Mouse (Mus musculus) spleen, adult 18-20 months (tissue): ENCODE results near the gene Trim10.

Experiments used
- DNase-seq, 2 experiments: peaks; one replicate each; pipeline ENCODE4 v3.0.0; 2022; ENCODE audit warnings: mixed read lengths in 2 of 2

The Trim10 gene

DNA sequence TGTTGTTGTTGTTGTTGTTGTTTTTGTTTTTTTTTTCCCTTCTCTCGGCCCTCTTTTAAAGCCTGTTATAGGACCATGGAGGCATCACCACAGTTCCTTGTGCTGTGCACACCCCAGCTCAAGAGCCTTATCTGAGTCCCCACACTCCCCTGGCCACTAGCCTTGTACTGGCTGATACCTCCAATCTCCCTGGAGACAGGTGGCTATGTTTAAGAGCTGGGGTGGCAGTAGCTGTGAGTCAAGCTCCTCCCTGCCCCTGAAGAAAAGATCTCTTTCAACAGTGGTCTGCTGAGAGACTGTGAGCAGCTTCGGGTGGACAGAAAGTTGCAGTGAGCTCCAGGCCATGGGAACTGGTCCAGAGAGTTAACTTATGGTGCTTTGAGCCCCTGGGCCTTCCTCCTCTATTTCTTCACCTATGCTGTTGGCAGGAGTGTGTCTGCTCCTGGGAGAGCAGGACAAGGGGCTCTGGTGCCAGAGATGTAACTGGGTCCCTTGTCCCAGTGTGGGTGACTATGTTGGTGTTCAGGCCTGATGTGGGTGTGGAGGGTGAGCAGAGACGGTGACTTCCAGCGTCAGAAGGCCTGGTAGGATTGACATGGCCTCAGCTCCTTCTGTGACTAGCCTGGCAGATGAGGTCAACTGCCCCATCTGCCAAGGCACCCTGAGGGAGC, at the start of gene Trim10:
Gene Trim10 (plus strand): TSS at position 291 of the 671 bp plus-strand sequence.
- DNase-seq: no peak

DNA sequence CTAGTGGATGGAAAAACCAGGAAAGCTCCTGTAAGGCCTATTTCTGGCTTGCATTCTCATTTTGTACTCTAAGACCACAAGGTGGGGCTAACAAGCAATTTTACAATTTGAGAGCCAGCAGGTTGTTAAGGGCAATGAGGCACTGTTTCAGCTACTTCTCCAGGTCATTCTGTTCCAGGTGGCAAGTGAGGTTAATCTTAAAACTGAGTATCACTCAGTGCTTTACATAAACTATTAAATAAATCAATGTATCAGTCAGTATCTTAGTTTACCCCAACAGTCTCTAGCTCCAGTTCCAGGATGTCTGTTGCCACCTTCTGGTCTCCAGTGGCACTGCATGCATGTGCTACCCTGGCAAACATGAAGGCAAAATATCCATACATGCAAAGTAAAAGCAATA, 45.4 kb upstream of the Trim10 start:
- peak; percentile 21 to 66 for DNase-seq

DNA sequence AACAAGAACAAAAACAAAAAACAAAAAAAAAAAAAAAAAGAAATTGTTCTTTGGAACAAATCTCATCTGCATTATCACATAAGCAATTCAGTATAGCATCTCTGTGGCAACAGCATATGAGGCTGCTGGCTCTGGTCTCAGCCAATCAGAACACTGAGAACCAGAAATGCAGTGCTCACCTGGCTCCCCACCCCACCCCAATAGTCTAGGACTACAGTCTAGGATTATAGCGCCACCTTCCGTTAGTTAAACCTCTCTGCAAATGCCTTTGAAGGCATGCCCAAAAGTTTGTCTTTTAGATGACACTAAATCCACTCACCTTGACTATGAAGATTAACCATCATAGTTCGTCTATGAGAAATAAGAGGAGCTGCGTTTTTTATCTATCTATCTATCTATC, 43.8 kb upstream of the Trim10 start:
- DNase-seq: no peak

DNA sequence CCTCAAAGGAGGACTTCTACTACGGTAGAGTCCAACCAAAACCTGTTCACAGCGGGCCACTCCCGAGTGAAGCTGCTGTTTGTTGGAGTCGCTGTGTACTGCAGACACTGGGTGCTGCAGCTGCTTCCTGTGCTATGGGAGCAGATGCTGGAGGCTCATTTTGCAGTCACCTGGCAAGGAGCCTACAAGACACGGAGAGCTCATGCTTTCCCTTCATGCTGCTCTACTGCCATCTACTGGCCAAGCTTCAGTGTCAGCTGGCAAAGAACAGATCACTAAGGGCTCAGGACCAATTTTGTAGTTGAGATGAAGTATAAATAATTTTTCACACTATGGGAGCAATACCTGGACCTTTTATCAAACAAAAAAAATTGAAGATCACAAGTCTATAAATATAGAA, 43.4 kb upstream of the Trim10 start:
- DNase-seq: peak; percentile 33 to 66

DNA sequence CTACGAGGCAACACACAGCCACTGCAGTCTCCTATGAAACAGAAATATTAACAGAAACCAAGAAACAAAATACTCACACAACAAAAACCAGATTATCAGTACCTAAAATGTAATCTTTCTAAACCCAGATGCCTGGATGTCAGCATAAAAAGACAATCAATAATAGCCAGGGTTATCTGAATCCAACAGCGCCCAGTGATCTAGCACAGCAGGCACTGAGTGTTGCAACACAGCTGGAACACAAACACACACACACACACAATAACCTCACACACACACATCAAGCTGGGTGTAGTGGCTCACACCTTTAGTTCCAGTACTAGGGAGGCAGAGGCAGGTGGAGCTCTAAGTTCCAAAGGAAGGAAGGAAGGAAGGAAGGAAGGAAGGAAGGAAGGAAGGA, 40.9 kb upstream of the Trim10 start:
- DNase-seq: no peak

DNA sequence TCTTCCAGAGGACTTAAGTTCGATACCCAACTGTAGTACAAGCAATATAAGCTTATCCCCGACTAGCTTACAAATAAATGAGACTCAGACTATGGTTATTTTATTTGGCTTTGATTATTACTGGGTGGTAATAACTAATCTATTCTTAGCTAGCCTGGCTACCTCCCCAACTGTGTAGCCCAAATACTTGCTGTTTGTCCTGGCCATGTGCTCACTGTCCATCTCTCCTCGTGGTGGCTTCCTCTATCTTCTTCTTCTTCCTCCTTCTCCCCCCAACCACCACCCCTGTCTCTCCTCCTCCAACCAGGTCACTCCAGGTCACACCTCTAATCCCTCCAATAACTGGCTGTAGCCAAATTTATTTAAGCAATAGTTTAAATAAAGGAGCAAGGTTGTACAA, 38.9 kb upstream of the Trim10 start:
- DNase-seq: no peak

DNA sequence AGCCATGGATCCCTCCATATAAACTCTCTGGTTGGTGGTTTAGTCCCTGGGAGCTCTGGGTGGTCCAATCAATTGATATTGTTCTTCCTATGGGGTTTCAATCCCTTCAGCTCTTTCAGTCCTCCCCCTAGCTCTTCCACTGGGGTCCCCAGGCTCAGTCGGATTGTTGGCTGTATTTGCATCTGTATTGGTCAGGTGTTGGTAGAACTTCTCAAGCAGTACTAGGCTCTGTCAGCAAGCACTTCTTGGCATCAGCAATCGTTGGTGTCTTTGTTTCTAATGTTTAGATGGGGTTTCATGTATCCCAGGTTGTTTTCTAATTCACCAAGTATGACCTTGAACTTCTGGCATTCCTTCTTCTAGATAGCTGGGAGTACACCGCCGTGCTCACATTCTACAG, 36.7 kb upstream of the Trim10 start:
- DNase-seq: no peak

DNA sequence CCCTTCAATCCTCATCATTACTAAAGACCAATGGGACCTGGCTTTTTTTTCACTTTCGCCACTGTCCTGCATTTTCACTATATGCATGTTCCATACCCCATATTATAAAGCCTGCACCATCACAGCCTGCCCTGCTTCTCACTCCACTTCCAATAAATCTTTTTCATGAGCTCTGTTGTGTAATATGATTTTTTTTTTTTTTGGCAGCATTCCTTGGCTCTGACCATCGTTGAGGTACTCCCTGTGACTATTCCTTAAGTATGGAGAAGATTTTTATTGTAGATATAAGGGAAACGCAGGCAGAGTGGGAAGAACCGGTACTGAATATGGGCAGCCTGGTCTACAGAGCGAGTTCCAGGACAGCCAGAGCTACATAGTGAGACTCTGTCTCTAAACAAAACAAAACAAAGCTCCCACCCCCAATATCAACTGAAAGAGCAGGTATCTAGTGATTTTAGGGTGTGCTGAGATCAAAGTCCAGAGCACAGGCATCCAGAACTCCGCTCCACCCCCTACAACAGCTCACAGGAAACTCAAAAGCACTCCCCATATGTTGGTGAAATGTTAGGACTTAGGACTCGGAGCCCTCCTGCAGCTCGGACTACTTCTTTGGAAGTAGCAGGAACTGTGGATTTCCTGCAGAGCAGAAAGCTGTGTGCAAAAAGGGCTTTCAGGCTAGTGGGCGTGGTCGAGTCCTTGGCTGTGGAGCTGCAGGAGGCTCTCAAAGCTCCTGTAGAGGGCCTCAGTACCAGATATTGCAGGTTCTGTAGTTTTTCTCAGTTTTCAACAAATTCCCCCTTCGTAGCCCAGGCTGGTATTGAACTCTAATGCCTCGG, 33.6 kb upstream of the Trim10 start:
- DNase-seq: peak; percentile 31 to 53

DNA sequence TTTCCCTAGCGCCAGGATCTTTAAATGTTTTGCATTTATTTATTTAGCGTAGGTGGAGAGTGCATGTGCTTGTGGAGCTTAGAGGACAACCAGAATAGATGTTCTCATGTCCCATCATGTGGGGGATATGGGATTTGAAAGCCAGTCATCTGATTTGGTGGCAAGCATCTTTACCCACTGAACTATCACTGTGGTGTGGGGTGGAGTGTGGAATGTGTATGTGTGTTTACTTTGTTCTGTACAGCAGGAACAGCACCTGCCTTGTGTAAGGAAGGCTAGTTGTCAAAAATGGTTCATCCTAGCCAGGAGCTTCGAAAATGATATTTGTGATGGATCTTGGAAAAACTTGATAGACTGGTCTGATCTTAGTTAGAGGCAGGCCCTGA, 33.0 kb upstream of the Trim10 start:
- DNase-seq: no peak

DNA sequence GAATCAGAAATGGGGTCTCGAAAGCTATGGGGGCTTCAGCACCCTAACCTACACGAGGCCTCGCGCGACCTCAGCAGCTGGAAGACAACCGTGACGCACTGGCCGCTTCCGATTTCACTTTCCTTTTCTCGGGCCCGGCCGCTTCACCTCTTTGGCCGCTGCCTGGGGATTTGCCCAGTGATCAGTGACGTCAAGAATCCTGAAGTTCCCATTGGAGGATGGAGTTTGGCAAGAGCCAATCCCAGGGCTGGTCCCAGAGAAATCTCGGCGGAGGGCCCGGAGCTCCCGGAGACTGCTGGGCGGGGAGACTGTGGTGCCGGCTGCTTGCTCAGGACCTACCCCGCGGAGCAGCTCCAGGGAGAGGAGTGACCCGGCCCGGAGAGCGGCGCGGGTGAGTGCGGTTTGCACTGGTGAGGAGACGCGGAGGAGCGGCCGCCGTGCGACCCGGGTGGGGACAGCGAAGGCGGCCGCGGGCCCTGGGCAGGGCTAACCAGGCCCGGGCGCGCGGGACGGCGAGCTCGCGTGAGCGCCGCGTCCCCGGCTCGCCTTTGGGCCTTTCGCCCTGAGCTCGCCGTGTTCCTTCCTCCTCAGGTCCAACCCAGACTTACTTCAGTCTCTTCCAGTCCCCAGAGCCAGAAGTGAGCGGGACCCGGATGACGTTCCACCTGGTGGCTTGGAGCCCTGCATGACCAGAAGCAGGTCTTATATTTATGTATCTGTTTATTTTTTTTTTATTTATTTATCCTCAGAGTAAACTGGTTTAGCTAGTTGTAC, 32.3 kb upstream of the Trim10 start, which contains the start of gene Trim26:
Gene Trim26 (plus strand): TSS at position 261 of the 774 bp plus-strand sequence.
- peak; percentile 94 to 95 for DNase-seq

DNA sequence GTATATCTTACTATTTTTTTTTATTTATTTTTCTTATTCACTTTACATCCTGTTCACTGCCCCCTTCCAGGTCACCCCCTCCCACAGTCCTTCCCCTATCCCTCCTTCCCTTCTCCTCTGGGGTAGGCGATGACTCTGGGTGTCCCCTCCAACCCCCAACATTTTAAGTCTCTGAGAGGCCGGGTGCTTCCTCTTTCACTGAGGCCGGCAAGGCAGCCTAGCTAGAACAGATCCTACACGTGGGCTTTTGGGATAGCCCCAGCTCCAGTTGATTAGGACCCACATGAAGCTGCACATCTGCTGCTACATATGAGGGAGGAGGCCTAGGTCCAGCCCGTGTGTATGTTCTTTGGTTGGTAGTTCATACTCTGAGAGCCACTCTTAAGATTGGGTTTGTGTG, 30.4 kb upstream of the Trim10 start:
- no peak for DNase-seq

DNA sequence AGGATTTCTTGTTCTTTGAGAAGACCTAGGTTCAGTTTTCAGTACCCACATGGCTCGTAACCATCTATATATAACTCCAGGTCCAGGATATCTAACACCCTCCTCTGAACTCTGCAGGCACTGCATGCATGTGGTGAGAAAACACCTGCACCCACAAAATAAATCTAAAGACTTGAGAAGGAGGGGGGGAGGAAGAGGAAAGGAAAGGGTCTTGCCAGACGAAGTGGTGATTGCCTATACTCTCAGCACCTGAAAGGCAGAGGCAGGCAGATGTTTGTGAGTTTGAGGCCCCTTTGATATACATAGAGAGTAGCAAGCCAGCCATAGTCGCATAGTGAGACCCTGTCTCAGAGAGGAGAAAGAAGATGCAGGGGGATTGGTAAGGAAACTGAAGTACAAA, 29.4 kb upstream of the Trim10 start:
- no peak for DNase-seq

DNA sequence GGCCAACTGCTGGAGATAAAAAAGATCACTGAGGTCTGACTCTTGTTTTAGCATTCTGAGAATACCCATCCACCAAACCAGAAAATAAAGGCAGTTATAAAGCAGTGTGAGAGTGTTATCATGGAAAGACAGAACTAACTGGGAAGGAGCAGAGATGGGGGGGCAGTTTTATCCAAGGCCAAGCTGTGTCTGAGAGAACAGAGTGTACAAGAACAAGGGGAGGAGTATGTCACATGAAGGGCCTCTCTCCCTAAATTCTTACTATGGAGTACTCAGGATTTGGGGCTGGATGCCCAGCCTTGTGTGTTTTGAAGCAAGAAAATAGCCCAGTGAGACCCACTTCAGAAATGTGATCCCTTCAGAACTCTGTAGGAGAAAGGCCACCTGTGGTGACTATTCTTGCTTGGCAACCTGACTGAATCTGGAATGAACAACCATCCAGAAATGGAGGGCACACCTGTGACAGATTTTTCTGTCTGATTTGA, 28.4 kb upstream of the Trim10 start:
- no peak for DNase-seq

DNA sequence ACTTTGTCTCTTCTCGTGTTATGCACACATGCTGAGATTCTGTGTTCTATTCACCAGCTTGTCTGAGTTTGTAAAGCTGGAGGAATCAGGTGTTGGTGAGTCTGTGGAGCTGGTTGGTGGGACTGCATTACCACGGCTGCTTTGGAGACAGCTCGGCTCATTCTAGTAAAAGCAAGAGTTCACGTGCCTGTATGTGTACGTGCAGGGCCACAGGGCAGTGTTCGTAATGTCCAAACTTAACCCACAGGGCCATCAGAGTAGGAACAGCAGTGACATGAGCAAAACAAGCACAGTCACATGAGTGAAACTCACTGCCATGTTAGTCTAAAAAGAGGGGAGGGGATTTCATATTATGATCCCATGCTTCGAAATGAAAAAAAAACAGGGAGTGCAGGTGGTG, 25.7 kb upstream of the Trim10 start:
- DNase-seq: no peak

DNA sequence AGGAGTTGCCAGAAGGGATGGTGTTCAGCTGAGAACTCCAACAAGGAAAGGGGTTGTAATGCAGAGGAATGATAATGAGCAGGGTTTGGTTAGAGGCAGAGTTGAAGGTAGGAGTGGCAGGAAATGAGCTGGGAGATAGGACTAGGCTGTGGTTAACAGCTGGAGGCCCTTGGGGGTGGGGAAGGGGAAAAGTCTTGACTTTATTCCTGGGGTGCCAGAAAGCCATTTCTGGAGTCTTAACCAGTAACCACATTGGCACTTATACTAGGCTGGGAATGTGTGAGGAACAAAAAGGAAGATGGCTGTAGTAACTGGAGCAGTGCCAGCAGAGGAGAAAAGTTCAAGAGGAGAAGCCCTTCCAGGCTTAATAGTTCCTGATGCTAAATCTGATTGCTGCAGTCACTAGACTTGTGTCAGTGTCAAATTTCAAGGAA, 25.1 kb upstream of the Trim10 start:
- no peak for DNase-seq

DNA sequence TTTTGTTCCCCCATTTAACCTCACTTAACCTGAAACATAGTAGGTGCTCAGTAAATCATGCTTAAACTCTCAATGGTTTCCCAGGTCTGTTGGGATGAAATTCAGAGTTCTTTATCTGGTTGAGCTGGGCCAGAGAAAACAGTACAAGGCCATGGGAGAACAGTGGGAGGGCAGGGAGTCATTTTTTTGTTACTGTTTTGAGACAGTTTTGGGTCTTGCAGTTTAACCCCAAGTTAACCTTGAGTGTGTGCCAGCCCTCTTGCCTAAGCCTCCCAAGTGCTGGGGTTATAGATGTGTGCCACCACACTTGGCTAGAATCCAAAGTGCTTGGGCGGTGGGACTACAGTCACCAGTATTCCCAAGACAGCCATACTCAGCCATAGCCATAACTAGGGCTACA, 24.6 kb upstream of the Trim10 start:
- no peak for DNase-seq

DNA sequence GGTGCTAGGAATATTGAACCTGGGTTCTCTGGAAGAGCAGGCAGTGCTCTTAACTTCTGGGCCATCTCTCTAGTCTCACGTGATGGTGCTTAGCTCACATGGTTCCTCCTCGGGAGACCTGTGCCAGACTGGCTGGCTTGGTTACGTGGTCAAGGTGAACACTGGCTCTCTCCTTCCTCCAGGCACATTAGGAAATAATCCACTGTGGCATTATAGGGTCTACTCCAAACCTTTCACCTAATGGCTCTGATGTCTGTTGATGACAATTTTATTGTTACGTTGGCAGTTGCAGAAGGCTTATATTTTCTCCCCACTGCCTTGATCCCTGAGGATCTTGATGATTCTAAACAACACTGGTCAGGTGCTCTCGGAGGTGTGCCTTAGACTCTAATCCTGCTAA, 20.5 kb upstream of the Trim10 start:
- DNase-seq: no peak

DNA sequence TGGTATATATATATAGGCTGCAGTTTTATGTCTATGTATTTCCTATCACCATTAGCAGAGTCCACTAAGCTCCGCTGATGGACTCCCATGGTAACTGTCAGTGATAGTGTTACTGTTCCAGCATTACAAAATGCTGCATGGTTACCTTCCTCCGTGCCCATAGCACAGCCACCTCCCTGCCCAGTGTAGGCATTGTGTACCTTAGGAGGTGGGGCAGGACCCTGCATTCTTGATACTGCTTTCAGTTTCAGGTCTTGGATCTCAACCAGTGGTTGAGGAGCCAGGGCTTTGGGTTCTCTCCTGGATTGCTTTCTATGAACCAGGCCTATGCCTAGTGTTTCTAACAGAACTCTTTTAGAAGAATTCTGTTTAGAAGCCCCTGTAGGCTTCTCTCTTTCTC, 19.4 kb upstream of the Trim10 start:
- no peak for DNase-seq

DNA sequence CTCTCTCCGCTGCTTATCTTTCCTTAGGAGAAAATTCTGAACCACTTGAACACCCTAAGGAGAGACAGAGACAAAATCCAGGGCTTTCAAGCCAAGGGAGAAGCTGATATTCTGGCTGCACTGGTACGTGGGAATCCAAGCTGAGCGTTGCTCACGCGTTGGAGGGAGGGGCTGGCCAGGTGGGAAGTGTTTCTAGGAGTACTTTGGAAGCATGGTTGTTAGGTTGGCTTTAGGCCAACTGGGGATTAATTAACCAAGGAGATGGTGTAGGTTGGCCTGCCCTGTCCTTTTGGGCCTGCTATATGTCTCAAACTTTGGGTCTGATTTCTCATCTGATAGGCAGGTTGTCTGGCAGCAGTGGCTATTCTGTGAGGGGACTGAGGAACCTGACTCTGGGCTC, 18.2 kb upstream of the Trim10 start:
- no peak for DNase-seq

DNA sequence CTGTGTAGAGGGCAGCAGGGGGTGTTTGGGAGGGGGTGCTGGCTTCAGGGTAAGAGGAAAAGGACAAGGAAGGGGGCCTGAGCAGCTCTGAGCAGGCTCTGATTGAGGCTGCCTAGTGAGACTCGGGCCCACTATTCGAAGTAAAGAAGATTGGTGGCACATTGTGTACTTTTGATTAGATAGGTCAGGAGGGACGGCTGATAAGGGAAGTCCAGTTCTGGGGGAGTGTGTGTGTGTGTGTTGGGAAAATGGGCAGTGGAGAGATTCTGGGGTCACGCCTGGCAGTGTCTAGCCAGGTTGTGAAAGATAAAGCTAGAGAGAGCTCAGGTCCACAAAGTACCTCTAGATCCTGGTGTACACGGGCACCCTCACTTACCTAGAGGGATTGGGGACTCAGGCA, 17.7 kb upstream of the Trim10 start:
- no peak for DNase-seq

DNA sequence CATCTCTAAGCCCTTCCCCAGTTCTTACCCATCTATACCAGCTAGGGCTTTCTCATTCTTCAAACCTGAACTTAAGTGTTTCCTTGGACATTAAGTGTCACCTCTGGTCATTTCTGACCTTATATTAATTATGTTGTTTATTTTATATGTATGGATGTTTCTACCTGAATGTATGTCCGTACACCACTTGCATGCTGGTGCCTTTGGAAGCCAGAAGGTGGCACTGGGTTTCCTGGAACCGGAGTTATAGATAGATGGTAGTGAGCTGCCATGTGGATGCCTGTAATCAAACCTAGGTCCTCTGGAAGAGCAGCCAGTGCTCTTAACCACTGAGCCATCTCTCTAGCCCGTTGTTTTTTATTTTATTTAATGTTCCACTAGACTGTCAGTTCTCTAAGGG, 13.9 kb upstream of the Trim10 start:
- DNase-seq: no peak

DNA sequence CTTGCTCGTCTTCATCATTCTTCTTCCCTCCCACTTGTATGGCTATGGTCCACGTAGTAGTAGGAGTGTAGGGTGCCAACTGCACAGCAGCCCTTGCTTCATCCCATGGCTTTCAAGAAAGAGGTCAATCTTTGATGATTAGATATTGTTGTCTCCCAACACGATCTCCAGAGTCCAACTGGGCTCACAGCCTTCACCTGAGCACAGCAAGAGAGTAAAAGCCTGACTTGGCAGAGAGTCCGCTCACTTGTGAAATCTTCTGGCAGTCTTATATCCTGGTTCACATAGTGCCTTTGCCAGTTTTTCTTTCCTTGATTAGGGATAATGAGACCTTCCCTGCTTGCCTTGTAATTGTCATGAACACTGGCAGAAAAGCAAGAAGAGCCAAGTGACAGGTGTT, 13.1 kb upstream of the Trim10 start:
- no peak for DNase-seq

DNA sequence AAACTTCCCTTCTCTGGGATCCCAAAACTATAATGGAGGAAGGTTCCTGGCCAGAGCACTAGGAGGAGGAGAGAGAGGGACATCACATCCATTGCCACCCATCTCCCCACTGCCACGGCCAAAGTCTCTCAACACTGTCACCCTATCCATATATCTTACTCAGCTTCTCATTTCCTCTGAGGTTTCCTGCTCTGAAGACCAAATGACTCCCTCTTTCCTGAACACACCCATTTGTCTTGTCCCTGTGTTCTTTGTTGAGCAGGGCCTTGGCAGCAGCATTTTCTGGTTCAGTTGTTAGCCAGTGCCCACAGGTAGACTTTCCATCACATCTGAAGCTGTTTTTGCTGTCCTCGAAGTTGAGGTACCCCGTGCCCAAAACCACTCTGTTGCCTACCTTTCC, 11.2 kb upstream of the Trim10 start:
- DNase-seq: no peak

DNA sequence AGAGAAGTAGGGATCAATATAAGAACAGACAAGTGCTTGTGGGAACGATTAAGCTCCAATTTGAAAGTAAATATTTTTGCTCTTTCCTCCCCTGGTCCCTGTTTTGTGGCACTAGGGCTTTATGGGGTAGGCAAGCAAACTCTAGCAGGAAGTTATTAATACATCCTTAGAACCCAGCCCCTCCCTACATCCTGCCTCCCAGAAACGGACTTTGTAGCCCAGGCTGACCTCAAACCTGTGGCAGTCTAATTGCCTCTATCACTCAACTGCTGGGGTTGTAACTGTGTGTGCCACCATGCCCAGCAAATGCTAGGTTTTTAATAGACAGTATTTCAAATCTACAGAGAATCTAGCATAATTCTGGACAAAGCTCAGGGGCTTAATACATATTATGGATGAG, 7.7 kb upstream of the Trim10 start:
- DNase-seq: no peak
